Mouse (Mus musculus) left cerebral cortex, adult 2 months (tissue): Measurements from ENCODE around the gene Tmem209. TPM values are rescaled to one million over a fixed set of nuclear protein-coding genes. Genes with fewer than 3 reads are reported as not detected.
A peak's percentile ranks its signal among the peaks of the same experiment; 100 is the strongest.

ENCODE experiments used
- DNase-seq, 2 experiments: peaks; one replicate each; pipeline ENCODE4 v3.0.0; 2021 to 2022; ENCODE audit warnings: low spot score in 2 of 2, mixed read lengths in 1 of 2; ENCODE audit errors: extremely low spot score in 1 of 2
- H3K27ac ChIP-seq: fragments of 200-600 bp; 2 replicates; pipeline ENCODE4 v1.8.1; 2022
- H3K4me3 ChIP-seq: fragments of 200-600 bp; 2 replicates; pipeline ENCODE4 v1.8.1; 2022
- CTCF ChIP-seq: fragments of 200-600 bp; IDR thresholded peaks from 2 replicates; pipeline ENCODE4 v1.8.1; 2022; ENCODE audit warnings: antibody characterized with exemption, mild to moderate bottlenecking, moderate library complexity
- intact Hi-C: fragments of 180-260 bp; cut with DNase I; formaldehyde crosslinking; loops from one replicate; pipeline ENCODE4 v1.15.1; 2025
- long read RNA-seq, 2 experiments: library from polyadenylated mRNA; stranded (forward); transcript quantifications; one replicate each; pipeline ENCODE4 v2.0.0; 2021; ENCODE audit warnings: borderline mapping rate in 2 of 2
- total RNA-seq, 2 experiments: library from RNA; stranded (reverse); gene quantifications; 2 replicates each; pipeline ENCODE4 v1.2.3; 2021

The Tmem209 gene
- 10 to 100 TPM; 18.3 to 21.7 TPM for total RNA-seq
- long read RNA-seq, experiment 1, transcript Tmem209-204 (15 exons, 3,485 nt) = major isoform, 12 of 18 reads
- long read RNA-seq, experiment 1, partial matches to known transcripts = 3 of 18 reads
- long read RNA-seq, experiment 1, other reads (novel, unspliced or antisense) = 3 of 18 reads
- long read RNA-seq, experiment 2, transcript Tmem209-204 (15 exons, 3,485 nt) = major isoform, 9 of 13 reads
- long read RNA-seq, experiment 2, partial matches to known transcripts = 3 of 13 reads
- long read RNA-seq, experiment 2, other reads (novel, unspliced or antisense) = 1 of 13 reads

DNA sequence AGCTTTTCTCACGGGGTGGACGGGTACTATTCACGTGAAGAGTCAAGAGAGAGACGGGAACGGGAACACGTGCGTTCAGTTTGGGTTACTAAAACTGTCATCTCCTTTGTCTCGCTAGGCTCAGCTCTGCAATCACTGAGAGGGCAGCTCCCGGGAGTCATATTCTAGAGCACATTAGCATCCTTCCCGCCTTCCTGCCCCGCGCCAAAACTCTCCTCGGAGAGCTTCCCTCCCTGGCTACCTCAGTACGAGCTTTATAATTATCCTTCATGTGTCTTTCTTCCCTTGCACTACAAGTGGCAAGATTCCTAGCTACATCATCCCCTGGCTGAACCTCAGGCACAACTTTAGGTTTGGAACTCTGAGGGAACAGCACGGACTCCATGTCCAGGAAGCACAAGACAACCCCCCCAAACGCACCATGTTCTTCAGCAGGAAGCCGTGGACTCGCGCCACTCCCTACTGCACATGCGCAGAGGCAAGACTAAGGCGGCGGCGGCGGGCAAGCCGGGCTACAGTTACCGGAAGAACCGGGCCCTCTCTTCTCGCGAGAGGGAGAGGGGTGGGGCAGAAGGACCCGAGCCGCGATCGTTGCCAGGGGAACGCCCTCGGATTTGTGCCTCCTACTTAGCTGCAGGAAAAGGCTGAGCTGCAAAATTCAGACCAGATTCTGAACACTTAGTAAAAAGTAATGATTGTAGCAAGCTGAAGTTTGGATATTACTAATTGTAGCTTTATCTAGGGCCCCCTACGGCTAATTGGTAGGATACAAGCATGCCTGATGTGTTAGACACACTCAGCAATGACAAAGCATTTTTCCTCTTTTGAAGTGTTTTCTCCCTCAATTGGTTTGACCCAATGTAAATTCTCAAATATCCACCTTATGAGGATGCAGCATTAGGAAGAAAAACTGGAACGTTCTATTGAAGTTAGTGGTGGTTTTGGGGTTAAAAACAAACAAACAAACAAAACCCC, at the start of gene Tmem209, which contains the start of gene Ssmem1:
Tmem209 (minus strand) TSS at position 519 of the 975 bp plus-strand sequence.
Ssmem1 (plus strand) TSS at position 585 of the 975 bp plus-strand sequence.
- Histone ChIP-seq H3K4me3 (peak within 1 kb of the TSS; percentile 68), H3K27ac (peak within 1 kb of the TSS; percentile 94)
- peak; percentile 99 for DNase-seq
- intact Hi-C loops = loop anchor here (2.0 to 5.0 kb wide), 3 partner anchors 37 to 528 kb away; partner anchors contain the start of gene Klhdc10
- no peak for TF ChIP-seq CTCF

GRCm38 (mm10) chr6:30556080-30556479, 46.5 kb upstream of the Tmem209 start:
- Histone ChIP-seq H3K27ac (no peak overlapping the region), H3K4me3 (no peak overlapping the region)
- TF ChIP-seq CTCF = no peak
- DNase-seq = no peak
- intact Hi-C loops = no loop called here

DNA sequence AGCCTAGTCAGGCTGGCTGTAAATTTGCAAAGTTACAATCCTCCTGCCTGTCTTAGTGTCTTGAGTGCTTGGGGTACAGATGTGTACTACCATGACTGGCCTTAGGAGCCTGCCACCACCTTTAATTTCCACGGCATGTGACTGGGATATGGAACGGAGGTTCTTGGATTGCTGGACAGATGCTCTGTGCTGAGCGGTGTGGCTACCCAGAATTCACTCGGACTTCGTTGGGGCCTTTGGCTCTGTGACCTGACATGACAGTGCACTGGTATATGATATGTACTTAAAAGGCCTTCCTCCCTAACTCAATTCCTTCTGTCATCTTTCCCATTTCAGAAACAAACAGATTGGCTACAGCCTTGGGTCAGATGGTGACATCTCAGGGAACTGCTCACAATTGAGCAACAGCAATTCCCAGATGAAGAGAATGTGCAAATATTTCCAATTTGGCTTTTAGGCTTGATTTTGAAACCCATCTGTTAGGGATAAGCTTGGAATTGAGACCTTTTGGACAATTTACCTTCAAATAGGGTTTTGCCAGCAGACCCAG, 45.1 kb upstream of the Tmem209 start:
- intact Hi-C loops = no loop called here
- Histone ChIP-seq H3K27ac (no peak overlapping the region), H3K4me3 (no peak overlapping the region)
- no peak for DNase-seq
- no peak for TF ChIP-seq CTCF

- DNase-seq = no peak
- intact Hi-C loops = no loop called here
- TF ChIP-seq CTCF = no peak
- H3K4me3 ChIP-seq = no peak overlapping the region
- peak overlapping the region; percentile 57 for H3K27ac ChIP-seq
Observed at GRCm38 (mm10) chr6:30554092-30554491, 44.5 kb upstream of the Tmem209 start.

DNA sequence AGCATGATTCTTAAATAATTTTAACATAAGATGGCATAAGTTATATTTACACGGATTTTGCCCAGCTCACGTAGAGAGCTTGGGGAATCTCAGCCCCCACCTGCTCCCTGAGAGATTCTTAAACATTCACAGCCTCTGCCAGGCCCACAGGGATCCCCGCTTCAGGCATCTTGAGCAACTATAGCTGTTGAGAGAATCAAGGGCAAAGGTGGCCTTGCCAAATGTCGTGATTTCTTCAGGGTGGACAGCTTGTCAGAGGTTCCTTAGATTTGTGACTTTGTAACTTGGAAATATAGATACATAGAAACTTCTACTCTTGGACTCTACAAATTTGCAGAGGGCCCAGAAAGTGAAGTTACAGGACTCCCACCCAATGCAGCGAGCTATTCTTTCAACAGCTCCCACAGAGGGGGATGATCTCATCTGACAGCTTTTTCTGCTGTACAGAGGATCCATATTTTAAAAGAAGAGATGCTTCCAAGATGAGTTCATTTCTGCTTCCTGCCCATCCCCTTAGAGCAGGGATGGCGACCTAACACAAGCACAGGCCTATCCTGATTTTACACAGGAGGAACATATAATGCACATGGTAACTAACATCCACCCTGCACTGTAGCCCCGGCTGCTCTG, 43.9 kb upstream of the Tmem209 start:
- no peak for DNase-seq
- intact Hi-C loops = no loop called here
- no peak for TF ChIP-seq CTCF
- no peak overlapping the region for H3K4me3 ChIP-seq
- H3K27ac ChIP-seq = peak overlapping the region; percentile 57

DNA sequence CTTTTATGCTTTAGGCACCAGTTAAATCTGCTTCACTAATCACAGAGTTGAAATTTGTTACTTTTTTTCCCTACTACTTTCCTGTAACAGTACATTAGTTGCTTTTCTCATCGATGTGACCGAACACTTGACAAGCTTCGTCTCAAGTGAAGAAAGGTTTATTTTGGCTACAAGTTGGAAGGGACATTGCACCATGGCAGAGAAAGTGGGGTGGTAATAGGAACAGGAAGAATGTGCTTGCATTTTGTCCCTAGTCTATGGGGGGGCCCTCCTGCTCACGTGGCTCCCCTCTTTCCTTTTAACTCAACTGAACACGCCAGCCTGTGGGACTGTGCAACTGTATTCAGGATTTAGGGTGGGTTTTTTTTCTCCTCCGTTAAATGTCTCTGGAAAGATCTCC, 43.0 kb upstream of the Tmem209 start:
- no peak for TF ChIP-seq CTCF
- Histone ChIP-seq H3K4me3 (no peak overlapping the region), H3K27ac (peak overlapping the region; percentile 20)
- DNase-seq = no peak
- intact Hi-C loops = no loop called here

DNA sequence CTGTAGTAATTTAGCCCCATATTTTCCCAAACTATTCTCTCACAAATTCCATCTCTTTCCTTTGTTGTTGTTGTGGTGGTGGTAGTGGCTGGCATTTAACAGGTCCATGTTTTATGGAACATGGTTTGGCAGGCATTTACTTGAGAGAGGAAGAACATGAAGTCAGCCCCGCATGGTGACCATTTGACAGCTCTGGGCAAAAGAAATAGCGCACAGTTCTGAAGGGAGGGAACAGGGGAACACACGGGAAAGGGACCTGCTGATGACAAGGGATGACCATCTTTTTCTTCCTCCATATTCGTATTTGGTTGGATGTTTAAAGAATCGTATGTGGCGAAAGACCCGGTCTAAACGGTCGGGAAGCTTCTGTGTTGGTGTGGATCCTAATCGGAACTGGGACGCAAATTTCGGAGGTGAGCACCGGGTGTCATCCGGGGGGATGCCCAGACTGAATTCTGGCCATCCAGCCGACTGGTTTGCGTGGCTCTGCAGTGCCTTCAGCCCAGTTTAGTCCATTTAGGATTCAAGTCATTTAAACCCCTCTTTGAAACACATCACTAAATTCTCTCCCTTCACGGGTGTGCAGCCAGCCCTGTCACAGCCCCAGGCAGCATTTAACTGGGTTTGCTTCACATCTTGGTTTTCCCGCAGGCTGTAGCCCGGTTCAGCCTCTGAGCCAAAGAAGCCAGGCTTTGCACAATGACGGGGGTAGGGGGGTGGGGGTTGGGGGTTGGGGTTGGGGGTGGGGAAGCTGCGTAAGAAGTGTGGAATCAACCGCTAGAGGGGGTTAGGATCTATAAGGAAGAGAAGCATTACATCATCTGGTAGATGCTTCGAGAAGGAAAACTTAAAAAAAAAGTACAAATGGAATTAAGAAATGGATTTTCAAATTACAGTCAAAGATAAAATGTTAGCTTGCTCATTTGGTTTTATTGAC, 42.3 kb upstream of the Tmem209 start:
- no peak for DNase-seq
- TF ChIP-seq CTCF = peak; percentile 27
- Histone ChIP-seq H3K27ac (peak overlapping the region; percentile 79), H3K4me3 (peak overlapping the region; percentile 37)
- intact Hi-C loops = no loop called here

GRCm38 (mm10) chr6:30551193-30551515, 41.6 kb upstream of the Tmem209 start:
- Histone ChIP-seq H3K4me3 (no peak overlapping the region), H3K27ac (peak overlapping the region; percentile 38; the same call in 1 of the 2 replicates)
- DNase-seq = no peak
- TF ChIP-seq CTCF = no peak
- intact Hi-C loops = no loop called here

GRCm38 (mm10) chr6:30550496-30551192, 41.1 kb upstream of the Tmem209 start:
- TF ChIP-seq CTCF = no peak
- DNase-seq = no peak
- Histone ChIP-seq H3K27ac (peak overlapping the region; percentile 38; the same call in 1 of the 2 replicates), H3K4me3 (no peak overlapping the region)
- intact Hi-C loops = no loop called here

- TF ChIP-seq CTCF = no peak
- DNase-seq = no peak
- H3K27ac ChIP-seq = peak overlapping the region; percentile 77
- H3K4me3 ChIP-seq = no peak overlapping the region
- intact Hi-C loops = loop anchor here (2.0 to 5.0 kb wide), 5 partner anchors 24 to 173 kb away; partner anchors contain the start of genes Klhdc10 and Mest
Observed at GRCm38 (mm10) chr6:30549231-30549761, 39.7 kb upstream of the Tmem209 start.
